Mouse (Mus musculus): ENCODE data around the gene Apol10b. TPM values are rescaled to one million over a fixed set of nuclear protein-coding genes. Genes with fewer than 3 reads are reported as not detected.
"Not testable (repeated sequence)": the region's sequence is repeated elsewhere in the genome, so short reads cannot be mapped to it uniquely, and the experiment has no call there.

The Apol10b gene
- under 1 TPM; 0.17 to 0.61 TPM for total RNA-seq (2021)
- long read RNA-seq, experiment 1, partial matches to known transcripts, result 0 of 1 reads
- long read RNA-seq, experiment 1, other reads (novel, unspliced or antisense), result 1 of 1 reads
- long read RNA-seq, experiment 2, partial matches to known transcripts, result 0 of 2 reads
- long read RNA-seq, experiment 2, other reads (novel, unspliced or antisense), result 0 of 2 reads

GRCm38 (mm10) chr15:77595961-77596360 is at the start of gene Apol10b:
TSS of gene Apol10b (minus strand) at chr15:77596125.
- intact Hi-C loops (cut with DNase I), result no loop called here
- no peak for DNase-seq

- intact Hi-C loops (cut with DNase I); DNase-seq: not testable (repeated sequence)
Measured at GRCm38 (mm10) chr15:77643176-77643575, 47.3 kb upstream of the Apol10b start, which contains the start of gene Apol11b. TSS of gene Apol11b (minus strand) at chr15:77643286.

GRCm38 (mm10) chr15:77629822-77630221 is 33.9 kb upstream of the Apol10b start:
- intact Hi-C loops (cut with DNase I), result loop anchor here (2.0 kb wide), 1 partner anchor 107 kb away; no protein-coding TSS in a partner anchor
- DNase-seq, result not testable (repeated sequence)

- DNase-seq; intact Hi-C loops (cut with DNase I): not testable (repeated sequence)
Measured at GRCm38 (mm10) chr15:77628647-77629046, 32.7 kb upstream of the Apol10b start.

- intact Hi-C loops (cut with DNase I); DNase-seq: not testable (repeated sequence)
Measured at GRCm38 (mm10) chr15:77626471-77626870, 30.5 kb upstream of the Apol10b start.

- no peak for DNase-seq
Measured at GRCm38 (mm10) chr15:77624710-77625109, 28.8 kb upstream of the Apol10b start.

GRCm38 (mm10) chr15:77606069-77606468 is 10.1 kb upstream of the Apol10b start:
- intact Hi-C loops (cut with DNase I), result no loop called here
- DNase-seq, result no peak

More at GRCm38 (mm10) chr15:77624710-77625109, 28.8 kb upstream of the Apol10b start:
- intact Hi-C loops (cut with DNase I), result no loop called here

- DNase-seq, result no peak
- intact Hi-C loops (cut with DNase I), result no loop called here
Measured at GRCm38 (mm10) chr15:77598958-77599357, 3.0 kb upstream of the Apol10b start, which contains the start of gene Gm36245. TSS of gene Gm36245 (plus strand) at chr15:77599258.

- DNase-seq, result no peak
- intact Hi-C loops (cut with DNase I), result no loop called here
Measured at GRCm38 (mm10) chr15:77598429-77598828, 2.5 kb upstream of the Apol10b start.

- intact Hi-C loops (cut with DNase I), result no loop called here
- no peak for DNase-seq
Measured at GRCm38 (mm10) chr15:77593557-77593956, 2.4 kb downstream of the Apol10b start.

- intact Hi-C loops (cut with DNase I), result no loop called here
- DNase-seq, result no peak
Measured at GRCm38 (mm10) chr15:77590881-77591280, 5.0 kb downstream of the Apol10b start.

- intact Hi-C loops (cut with DNase I), result no loop called here
- no peak for DNase-seq
Measured at GRCm38 (mm10) chr15:77588981-77589380, 6.9 kb downstream of the Apol10b start.

GRCm38 (mm10) chr15:77587026-77587425 is 8.9 kb downstream of the Apol10b start:
- DNase-seq, result no peak
- intact Hi-C loops (cut with DNase I), result no loop called here

- intact Hi-C loops (cut with DNase I), result no loop called here
- peak in 1 of 2 experiments; percentile 32 for DNase-seq
Measured at GRCm38 (mm10) chr15:77581681-77582080, 14.2 kb downstream of the Apol10b start.

- no peak for DNase-seq
- intact Hi-C loops (cut with DNase I), result no loop called here
Measured at GRCm38 (mm10) chr15:77579311-77579710, 16.6 kb downstream of the Apol10b start.

GRCm38 (mm10) chr15:77578801-77579200 is 17.1 kb downstream of the Apol10b start:
- DNase-seq, result no peak
- intact Hi-C loops (cut with DNase I), result no loop called here

GRCm38 (mm10) chr15:77563219-77563618 is 32.7 kb downstream of the Apol10b start:
- DNase-seq, result no peak
- intact Hi-C loops (cut with DNase I), result no loop called here

- intact Hi-C loops (cut with DNase I), result no loop called here
- DNase-seq, result no peak
Measured at GRCm38 (mm10) chr15:77561792-77562191, 34.1 kb downstream of the Apol10b start, which contains the start of gene 1700025B11Rik. TSS of gene 1700025B11Rik (minus strand) at chr15:77561892.

- DNase-seq, result not testable (repeated sequence)
- intact Hi-C loops (cut with DNase I), result loop anchor here (10.0 kb wide), 1 partner anchor 76 kb away; no protein-coding TSS in a partner anchor
Measured at GRCm38 (mm10) chr15:77539221-77539620, 56.7 kb downstream of the Apol10b start.

Measured in gastrocnemius, postnatal 36 days (tissue).